ENCODE assay signal across 11 mouse cellular contexts in the genomic region with DNA sequence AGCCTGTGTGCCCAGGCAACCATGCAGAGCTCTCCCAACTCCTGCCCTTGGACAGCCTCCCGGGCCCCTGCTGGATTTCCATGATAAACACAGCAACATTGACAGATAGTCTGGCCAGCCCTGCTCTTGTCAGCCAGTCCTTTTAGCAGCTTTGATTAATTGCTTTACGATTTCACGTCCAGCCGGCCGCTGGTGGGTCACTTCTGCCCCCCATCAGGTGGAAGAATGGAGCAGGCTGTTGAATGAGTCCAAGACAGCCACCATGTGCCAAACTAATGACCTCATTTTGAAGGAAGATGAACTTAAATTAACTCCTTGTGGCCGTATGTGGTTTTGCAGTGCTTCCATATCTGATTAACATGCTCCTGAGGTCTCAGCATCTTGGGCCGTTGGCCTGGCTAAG. TPM values are rescaled to one million over a fixed set of nuclear protein-coding genes. Genes with fewer than 3 reads are reported as not detected.
DNase-seq lines count a peak whose midpoint lies in the region; ATAC-seq lines count a peak whose summit lies in the region.
"Had no signal": no experiment of that assay in that cellular context is flagged by ENCODE, and none has a peak within 500 bp of the region (broad histone marks: within the 10 kb centered on the region; RNA-seq: fewer than 3 reads in every experiment).

No protein-coding gene starts in this region.

- WGBS in neural tube, embryonic 11.5 days: 9% methylated on average over 7 of the region's 7 CpGs

- peaks cover 61% of the 10 kb centered on the region for H3K27me3 ChIP-seq in neural tube, embryonic 11.5 days (ENCODE audit: control insufficient read depth, insufficient read depth, low read length)
- H3K27me3 ChIP-seq: limb, embryonic 15.5 days had no signal

- peak; percentile 74 for ATAC-seq in neural tube, embryonic 11.5 days (ENCODE audit: insufficient read depth, low FRiP score, low TSS enrichment)

- peaks cover 22% of the 10 kb centered on the region for H3K4me1 ChIP-seq in neural tube, embryonic 11.5 days (ENCODE audit: control insufficient read depth, insufficient read depth, low read length)
- H3K4me1 ChIP-seq: limb, embryonic 15.5 days had no signal

- H3K27ac ChIP-seq in neural tube, embryonic 11.5 days (ENCODE audit: low read depth, low read length): no peak overlapping the region
- H3K27ac ChIP-seq: limb, embryonic 15.5 days had no signal

- no peak overlapping the region for H3K9ac ChIP-seq in neural tube, embryonic 11.5 days (ENCODE audit: low read length)
- H3K9ac ChIP-seq: limb, embryonic 15.5 days had no signal

- peak; percentile 21 to 22 for DNase-seq in cerebellum, adult 18-20 months
- no peak for DNase-seq in cerebellum, adult 11 months
- DNase-seq in left cerebral cortex, postnatal 4 days: peak; percentile 78
- no peak for DNase-seq in left cerebral cortex, postnatal 25 days (ENCODE audit: low spot score in 2 of 2)
- peak; percentile 25 to 30 for DNase-seq in cerebellum, postnatal 36 days
- DNase-seq in neural tube, embryonic 11.5 days (ENCODE audit: low spot score): peak; percentile 71
- DNase-seq in gastrocnemius, postnatal 36 days: no peak
- DNase-seq in urinary bladder, postnatal 4 days (ENCODE audit: low spot score in 2 of 2): no peak
- DNase-seq: kidney, adult 2 months had no signal

- intact Hi-C loops in left cerebral cortex, postnatal 4 days (cut with DNase I): no loop called here
- intact Hi-C loops in left cerebral cortex, postnatal 25 days (cut with DNase I): no loop called here
- intact Hi-C loops in gastrocnemius, postnatal 36 days (cut with DNase I): no loop called here

- peaks cover 37% of the 10 kb centered on the region for H3K36me3 ChIP-seq in neural tube, embryonic 11.5 days (ENCODE audit: control insufficient read depth, insufficient read depth, low read length)

- no peak overlapping the region for H3K4me3 ChIP-seq in neural tube, embryonic 11.5 days (ENCODE audit: low read depth, low read length)
- H3K4me3 ChIP-seq: limb, embryonic 15.5 days had no signal

- no peaks in the 10 kb centered on the region for H3K9me3 ChIP-seq in neural tube, embryonic 11.5 days (ENCODE audit: control insufficient read depth, low read length)
- H3K9me3 ChIP-seq: limb, embryonic 15.5 days had no signal

- H3K4me2 ChIP-seq in neural tube, embryonic 11.5 days (ENCODE audit: low read depth): no peak overlapping the region
- H3K4me2 ChIP-seq: limb, embryonic 15.5 days had no signal

RNA-seq across cellular contexts. Expression of a gene that starts 30.0 kb away (rescaled TPM):
- under 1 TPM; 0.44 to 0.64 TPM for total RNA-seq in left cerebral cortex, postnatal 4 days (2021)
- total RNA-seq in left cerebral cortex, postnatal 25 days (2021): under 1 TPM; 0.14 to 0.46 TPM
- polyA plus RNA-seq in neural tube, embryonic 11.5 days (2014; fragmentation: Nextera tagmentation; extraction: Ambion mirVana): 16.4 and 23.0 TPM in 2 replicates
- not detected for total RNA-seq in gastrocnemius, postnatal 36 days (2021)
- polyA plus RNA-seq: kidney, adult 2 months; limb, embryonic 15.5 days; stomach, embryonic 16.5 days had no signal

RNA-seq across cellular contexts. Expression of a gene that starts 37.4 kb away (rescaled TPM):
- 10 to 100 TPM; 48.9 to 50.9 TPM for total RNA-seq in left cerebral cortex, postnatal 4 days (2021)
- 10 to 100 TPM; 42.4 to 43.1 TPM for total RNA-seq in left cerebral cortex, postnatal 25 days (2021)
- 87.0 and 90.9 TPM in 2 replicates for polyA plus RNA-seq in neural tube, embryonic 11.5 days (2014; fragmentation: Nextera tagmentation; extraction: Ambion mirVana)
- total RNA-seq in gastrocnemius, postnatal 36 days (2021): 10 to 100 TPM in 1 of 2 experiments, 1 to 10 TPM in 1; 8.5 to 10.5 TPM

Comparison
In these comparisons a context has a peak if more than half of its experiments do, and no peak if none do; other contexts are left out.
1. DNase-seq: peak in cerebellum, adult 18-20 months (2 of 2), left cerebral cortex, postnatal 4 days (single experiment), cerebellum, postnatal 36 days (2 of 2) and neural tube, embryonic 11.5 days (single experiment); none in cerebellum, adult 11 months (single experiment), left cerebral cortex, postnatal 25 days (0 of 2), gastrocnemius, postnatal 36 days (0 of 2) and urinary bladder, postnatal 4 days (0 of 2).